Mouse (Mus musculus): ENCODE data around the gene Pde5a.

DNA sequence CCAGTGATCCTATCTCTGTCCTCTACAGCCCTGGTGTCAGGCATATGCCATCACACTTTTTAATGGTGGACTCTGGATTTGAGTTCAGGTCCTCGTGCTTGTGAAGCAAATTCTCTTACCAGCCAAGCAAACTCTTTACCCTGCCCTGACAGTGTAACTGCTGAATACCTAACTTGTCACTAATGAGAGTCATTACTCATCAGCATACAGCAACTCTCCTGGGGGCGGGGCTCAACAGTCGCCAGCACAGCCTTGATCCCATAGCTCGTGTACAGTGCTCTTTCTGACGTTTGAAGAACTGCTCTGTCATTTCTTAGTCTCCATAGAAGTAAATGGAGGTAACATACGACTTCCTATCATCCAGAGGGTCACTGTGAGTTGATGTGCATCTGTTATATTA is 169.5 kb downstream of the Pde5a start:
- TF ChIP-seq MAX (IDR thresholded peaks at IDR 0.05) (no peak), CTCF (IDR thresholded peaks at IDR 0.05; ENCODE audit: control insufficient read depth, insufficient read depth, insufficient read length) (no peak), USF1 (IDR thresholded peaks at IDR 0.05; ENCODE audit: low read depth) (no peak)

Measured in C2C12 (cell line).